Mouse (Mus musculus) heart, embryonic 12.5 days (tissue): ENCODE results near the gene Sap30bp. TPM values are rescaled to one million over a fixed set of nuclear protein-coding genes. Genes with fewer than 3 reads are reported as not detected.
A peak's percentile ranks its signal among the peaks of the same experiment; 100 is the strongest.

ENCODE experiments used
- ATAC-seq: fragments of 200-750 bp; cut with Nextera tagmentation; 2 replicates; pipeline ENCODE4 v1.8.0; 2017; ENCODE audit warnings: moderate TSS enrichment, moderate library complexity; ENCODE audit not compliant: insufficient number of reproducible peaks, low FRiP score
- H3K27ac ChIP-seq: fragments of 300-500 bp; sonication (generic); 2 replicates; pipeline ENCODE4 v1.5.1; 2016; ENCODE audit warnings: mild to moderate bottlenecking, moderate library complexity; ENCODE audit not compliant: poor library complexity, severe bottlenecking
- H3K27me3 ChIP-seq: fragments of 300-500 bp; sonication (generic); replicated peaks from 2 replicates; pipeline ENCODE4 v1.6.1; 2016; ENCODE audit warnings: mild to moderate bottlenecking, moderate library complexity
- H3K36me3 ChIP-seq: fragments of 300-500 bp; sonication (generic); 2 replicates; pipeline ENCODE4 v1.6.1; 2016; ENCODE audit warnings: mild to moderate bottlenecking, moderate library complexity
- H3K4me1 ChIP-seq: fragments of 300-500 bp; sonication (generic); replicated peaks from 2 replicates; pipeline ENCODE4 v1.6.1; 2016; ENCODE audit warnings: mild to moderate bottlenecking
- H3K4me2 ChIP-seq: fragments of 300-500 bp; sonication (generic); 2 replicates; pipeline ENCODE4 v1.6.1; 2016; ENCODE audit warnings: mild to moderate bottlenecking, moderate library complexity
- H3K4me3 ChIP-seq: fragments of 300-500 bp; sonication (generic); 2 replicates; pipeline ENCODE4 v1.5.1; 2016; ENCODE audit warnings: mild to moderate bottlenecking
- H3K9ac ChIP-seq: fragments of 300-500 bp; sonication (generic); 2 replicates; pipeline ENCODE4 v1.6.1; 2016; ENCODE audit warnings: mild to moderate bottlenecking, moderate library complexity
- H3K9me3 ChIP-seq: fragments of 300-500 bp; sonication (generic); replicated peaks from 2 replicates; pipeline ENCODE4 v1.6.1; 2016; ENCODE audit warnings: mild to moderate bottlenecking, moderate library complexity
- WGBS: fragments of 180-500 bp; shearing (Covaris S2); methylation state at CpG from one replicate; pipeline ENCODE4 v1.1.7; 2016; 5-methylcytosine and 5-hydroxymethylcytosine counted together
- polyA plus RNA-seq: library from polyadenylated mRNA; unstranded; fragments of >200 nt; fragmentation: Nextera tagmentation; extraction: Ambion mirVana; gene quantifications from 2 replicates; pipeline ENCODE4 v1.2.1, GENCODE M21; 2016

Gene Sap30bp
- polyA plus RNA-seq, 1 experiment from 2014 or later = 29.4 TPM

DNA sequence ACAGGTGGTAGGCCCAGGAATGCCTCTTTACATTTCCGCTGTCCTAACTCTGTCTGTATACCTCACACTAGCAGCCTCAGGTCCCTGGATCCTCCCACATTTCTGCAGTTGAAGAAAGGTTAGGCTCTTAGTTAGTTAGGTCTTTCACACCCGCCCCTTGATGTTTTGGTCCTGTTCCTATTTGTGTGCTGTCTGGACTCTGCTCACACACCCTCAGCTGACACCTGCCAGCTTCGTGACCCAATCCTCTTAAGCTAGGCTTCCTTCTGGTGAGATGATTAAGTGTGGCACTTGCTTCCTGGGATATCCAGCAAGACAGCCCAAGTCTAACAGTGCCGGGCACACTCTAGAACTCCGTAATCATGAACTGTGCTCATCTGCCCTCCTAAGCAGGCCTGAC lies 26.6 kb upstream of the Sap30bp start:
- H3K9ac ChIP-seq = 0 out of 2 replicates have a peak overlapping the region, but pooled peaks have one; percentile 0
- H3K27ac ChIP-seq = no peak overlapping the region
- ATAC-seq = no peak
- peaks cover 50% of the 10 kb centered on the region for H3K4me1 ChIP-seq
- WGBS = 80% methylated on average over 5 of the region's 5 CpGs
- no peak overlapping the region for H3K4me3 ChIP-seq
- no peaks in the 10 kb centered on the region for H3K27me3 ChIP-seq
- H3K36me3 ChIP-seq = peaks cover 13% of the 10 kb centered on the region
- H3K4me2 ChIP-seq = no peak overlapping the region
- H3K9me3 ChIP-seq = no peaks in the 10 kb centered on the region

- Histone ChIP-seq H3K9ac (no peak overlapping the region), H3K27ac (no peak overlapping the region; the same call in 1 of the 2 replicates), H3K4me2 (no peak overlapping the region), H3K36me3 (peaks cover 37% of the 10 kb centered on the region), H3K9me3 (no peaks in the 10 kb centered on the region), H3K4me1 (peaks cover 4% of the 10 kb centered on the region; the same call in 1 of the 2 replicates), H3K27me3 (no peaks in the 10 kb centered on the region), H3K4me3 (no peak overlapping the region)
- 0 out of 2 replicates have a peak, but pooled peaks have one; percentile 31 for ATAC-seq
- 70% methylated on average over 5 of the region's 5 CpGs for WGBS
These were observed 21.9 kb upstream of the Sap30bp start for GRCm38 (mm10) chr11:115911134-115911561.

GRCm38 (mm10) chr11:115911632-115912376 lies 21.3 kb upstream of the Sap30bp start, which contains the start of gene Smim6:
Gene Smim6, plus strand, starts transcription at chr11:115912017.
- 71% methylated on average over 11 of the region's 11 CpGs for WGBS
- Histone ChIP-seq H3K4me1 (no peaks in the 10 kb centered on the region), H3K9me3 (no peaks in the 10 kb centered on the region), H3K4me2 (no peak within 1 kb of the TSS), H3K9ac (no peak within 1 kb of the TSS), H3K27me3 (no peaks in the 10 kb centered on the region), H3K4me3 (no peak within 1 kb of the TSS), H3K36me3 (peaks cover 41% of the 10 kb centered on the region), H3K27ac (no peak within 1 kb of the TSS; the same call in 1 of the 2 replicates)
- 0 out of 2 replicates have a peak, but pooled peaks have one; percentile 15 for ATAC-seq

DNA sequence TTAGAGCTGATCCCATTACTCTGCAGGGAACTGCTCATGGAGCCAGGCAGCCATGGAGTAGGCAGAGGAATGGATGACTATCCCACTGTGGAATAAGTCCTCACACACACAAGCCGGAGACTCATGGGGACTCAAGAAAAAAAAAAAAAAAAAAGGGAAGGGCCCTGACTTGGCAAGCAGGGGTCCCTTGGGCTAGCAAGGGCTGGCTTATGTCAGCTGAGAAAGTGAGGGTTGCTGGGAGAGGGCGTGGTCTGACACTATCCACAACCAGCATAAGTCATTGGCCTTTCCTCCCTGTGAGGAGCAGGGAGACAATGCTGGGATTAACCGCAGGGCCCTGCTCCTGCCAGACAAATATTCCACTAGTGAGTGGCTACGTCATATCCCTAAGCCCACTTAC lies 16.5 kb upstream of the Sap30bp start:
- Histone ChIP-seq H3K9ac (no peak overlapping the region), H3K4me3 (no peak overlapping the region), H3K27me3 (no peaks in the 10 kb centered on the region), H3K36me3 (peaks cover 39% of the 10 kb centered on the region), H3K4me1 (no peaks in the 10 kb centered on the region), H3K4me2 (no peak overlapping the region), H3K27ac (no peak overlapping the region), H3K9me3 (no peaks in the 10 kb centered on the region)
- WGBS = 80% methylated on average over 4 of the region's 4 CpGs
- no peak for ATAC-seq

GRCm38 (mm10) chr11:115918637-115919036 lies 14.4 kb upstream of the Sap30bp start:
- H3K27me3 ChIP-seq = no peaks in the 10 kb centered on the region
- peaks cover 44% of the 10 kb centered on the region for H3K36me3 ChIP-seq
- no peak overlapping the region for H3K27ac ChIP-seq
- no peak overlapping the region for H3K4me3 ChIP-seq
- WGBS = 88% methylated on average over 5 of the region's 5 CpGs
- no peaks in the 10 kb centered on the region for H3K9me3 ChIP-seq
- H3K4me1 ChIP-seq = no peaks in the 10 kb centered on the region
- H3K4me2 ChIP-seq = no peak overlapping the region
- H3K9ac ChIP-seq = no peak overlapping the region
- ATAC-seq = no peak

DNA sequence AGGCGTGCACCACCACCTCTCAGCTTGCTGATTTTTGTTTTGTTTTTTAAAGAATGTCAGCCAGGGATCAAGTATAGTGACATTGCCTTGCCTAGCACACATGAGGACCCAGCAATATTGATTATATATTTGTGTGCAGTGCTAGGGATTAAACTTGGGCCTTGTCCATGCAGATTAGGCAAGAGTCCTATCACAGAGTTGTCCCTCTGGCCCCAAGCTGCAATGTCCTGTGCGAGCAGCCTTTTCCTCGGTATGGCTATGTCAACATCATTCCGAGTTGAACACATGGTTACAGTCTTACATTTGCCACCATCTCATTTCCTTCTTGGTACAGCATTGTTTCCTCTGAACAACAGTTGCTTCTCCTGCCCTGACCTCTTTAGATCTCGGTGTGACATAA lies 14.0 kb upstream of the Sap30bp start:
- peaks cover 48% of the 10 kb centered on the region for H3K36me3 ChIP-seq
- no peaks in the 10 kb centered on the region for H3K9me3 ChIP-seq
- no peaks in the 10 kb centered on the region for H3K4me1 ChIP-seq
- H3K4me3 ChIP-seq = no peak overlapping the region
- no peak overlapping the region for H3K4me2 ChIP-seq
- no peak for ATAC-seq
- no peaks in the 10 kb centered on the region for H3K27me3 ChIP-seq
- no peak overlapping the region for H3K27ac ChIP-seq
- H3K9ac ChIP-seq = no peak overlapping the region
- 87% methylated on average over 5 of the region's 5 CpGs for WGBS

- ATAC-seq = no peak
- Histone ChIP-seq H3K9ac (no peak overlapping the region), H3K36me3 (peaks cover 53% of the 10 kb centered on the region), H3K4me1 (no peaks in the 10 kb centered on the region), H3K4me2 (no peak overlapping the region), H3K9me3 (no peaks in the 10 kb centered on the region), H3K27me3 (no peaks in the 10 kb centered on the region), H3K27ac (no peak overlapping the region), H3K4me3 (no peak overlapping the region)
- WGBS = 51% methylated on average over 6 of the region's 6 CpGs
These were observed 12.8 kb upstream of the Sap30bp start for GRCm38 (mm10) chr11:115920110-115920818.

DNA sequence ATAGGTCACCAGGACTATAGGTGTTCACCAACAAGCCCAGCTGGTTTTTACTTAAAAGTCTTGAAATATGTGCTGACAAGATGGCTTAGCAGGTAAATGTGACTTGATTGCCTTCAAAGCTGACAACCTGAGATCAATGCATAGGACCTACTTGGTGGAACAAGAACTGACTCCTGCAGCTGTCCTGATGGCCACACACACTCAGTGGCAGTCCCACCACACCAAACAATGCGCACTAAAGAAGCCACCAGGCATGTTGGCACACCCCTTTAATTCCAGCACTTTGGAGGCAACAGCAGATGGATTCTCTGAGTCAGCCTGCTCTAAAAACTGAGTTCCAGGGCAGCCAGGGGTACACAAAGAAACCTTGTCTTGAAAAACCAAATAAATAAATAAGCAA lies 11.1 kb upstream of the Sap30bp start:
- H3K36me3 ChIP-seq = peaks cover 44% of the 10 kb centered on the region
- no peak overlapping the region for H3K4me2 ChIP-seq
- no peaks in the 10 kb centered on the region for H3K27me3 ChIP-seq
- no peak overlapping the region for H3K4me3 ChIP-seq
- H3K4me1 ChIP-seq = no peaks in the 10 kb centered on the region
- H3K9me3 ChIP-seq = no peaks in the 10 kb centered on the region
- no peak for ATAC-seq
- WGBS = 86% methylated on average over 1 of the region's 1 CpGs
- H3K27ac ChIP-seq = no peak overlapping the region
- no peak overlapping the region for H3K9ac ChIP-seq

GRCm38 (mm10) chr11:115929031-115929430 lies 4.1 kb upstream of the Sap30bp start:
- Histone ChIP-seq H3K4me3 (no peak overlapping the region), H3K27me3 (no peaks in the 10 kb centered on the region), H3K9me3 (no peaks in the 10 kb centered on the region), H3K27ac (no peak overlapping the region), H3K4me1 (peaks cover 11% of the 10 kb centered on the region), H3K36me3 (peaks cover 45% of the 10 kb centered on the region), H3K4me2 (no peak overlapping the region), H3K9ac (no peak overlapping the region)
- ATAC-seq = no peak
- WGBS = 90% methylated on average over 8 of the region's 8 CpGs

- no peak for ATAC-seq
- no peaks in the 10 kb centered on the region for H3K27me3 ChIP-seq
- 72% methylated on average over 3 of the region's 3 CpGs for WGBS
- peaks cover 38% of the 10 kb centered on the region for H3K36me3 ChIP-seq
- H3K27ac ChIP-seq = no peak overlapping the region
- H3K4me1 ChIP-seq = peaks cover 19% of the 10 kb centered on the region
- no peak overlapping the region; the same call in 1 of the 2 replicates for H3K9ac ChIP-seq
- no peak overlapping the region for H3K4me2 ChIP-seq
- H3K9me3 ChIP-seq = no peaks in the 10 kb centered on the region
- H3K4me3 ChIP-seq = no peak overlapping the region
These were observed 3.3 kb upstream of the Sap30bp start for GRCm38 (mm10) chr11:115929818-115930217.

DNA sequence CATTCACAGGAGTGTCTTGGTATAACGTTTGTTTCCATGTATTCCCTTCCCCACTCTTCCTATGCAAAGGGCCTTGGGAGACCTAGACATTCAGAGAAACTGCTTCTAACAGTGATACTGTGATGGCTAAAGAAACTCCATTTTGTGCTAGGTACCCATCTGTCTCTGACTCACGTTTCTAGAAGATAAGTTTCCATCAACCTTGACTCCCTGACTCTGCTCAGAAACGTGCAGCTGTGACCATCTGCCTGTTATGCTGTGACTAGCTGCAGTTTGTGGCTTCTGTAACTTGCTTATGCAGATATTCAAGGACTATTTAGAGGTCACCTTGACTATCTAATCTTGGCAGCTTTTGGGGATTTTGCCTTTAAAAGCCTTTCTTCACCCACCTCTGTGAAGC lies 1.8 kb upstream of the Sap30bp start:
- H3K36me3 ChIP-seq = peaks cover 35% of the 10 kb centered on the region
- no peak overlapping the region for H3K4me2 ChIP-seq
- WGBS = 67% methylated on average over 3 of the region's 3 CpGs
- no peaks in the 10 kb centered on the region for H3K9me3 ChIP-seq
- H3K4me3 ChIP-seq = no peak overlapping the region
- H3K4me1 ChIP-seq = peaks cover 19% of the 10 kb centered on the region
- no peak overlapping the region for H3K9ac ChIP-seq
- H3K27me3 ChIP-seq = no peaks in the 10 kb centered on the region
- no peak overlapping the region for H3K27ac ChIP-seq
- no peak for ATAC-seq
